In the genomic region with DNA sequence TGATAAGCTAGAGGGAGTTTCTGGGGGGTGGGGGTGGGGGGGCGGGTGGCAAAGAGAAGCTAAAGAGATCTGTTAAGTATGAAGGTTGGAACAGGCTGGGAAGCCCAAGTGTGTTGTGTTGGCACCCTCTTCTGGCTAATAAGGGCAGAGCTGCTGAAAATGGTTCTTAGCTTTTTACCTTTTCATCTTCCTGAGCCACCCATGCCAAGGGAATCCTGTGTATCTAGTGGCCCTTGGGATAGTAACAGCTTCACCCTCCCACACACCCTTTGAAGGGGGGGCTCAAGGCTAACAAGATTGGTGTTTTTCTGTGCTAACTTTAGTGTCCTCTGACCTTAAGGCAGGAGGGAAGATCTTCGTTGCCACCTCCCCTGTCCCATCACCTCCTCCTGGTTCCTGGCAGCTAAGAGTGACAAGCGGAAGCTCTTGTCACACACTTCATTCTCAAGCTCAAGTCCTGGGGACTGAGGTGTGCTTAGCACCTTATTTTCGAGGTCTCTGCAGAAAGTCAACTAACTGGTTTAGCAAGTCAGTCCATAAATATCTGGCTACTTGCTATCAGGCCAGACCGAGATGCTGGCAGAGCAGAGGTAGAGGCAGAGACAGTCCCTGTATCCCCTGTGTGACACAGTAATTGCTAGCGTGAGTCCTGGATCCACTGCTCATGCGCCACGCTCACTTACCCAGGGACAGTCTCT, we compare ENCODE assay signal across 9 mouse cellular contexts. TPM values are rescaled to one million over a fixed set of nuclear protein-coding genes. Genes with fewer than 3 reads are reported as not detected.
DNase-seq lines count a peak whose midpoint lies in the region; ATAC-seq lines count a peak whose summit lies in the region.
"Had no signal": no experiment of that assay in that cellular context is flagged by ENCODE, and none has a peak within 500 bp of the region (broad histone marks: within the 10 kb centered on the region; RNA-seq: fewer than 3 reads in every experiment).

No protein-coding gene starts in this region.

- H3K27ac ChIP-seq in hindbrain, embryonic 15.5 days (replicated peaks): no peak overlapping the region
- H3K27ac ChIP-seq in stomach, embryonic 16.5 days (ENCODE audit: low read length): 0 out of 2 replicates have a peak overlapping the region, but pooled peaks have one; percentile 11
- H3K27ac ChIP-seq: neural tube, embryonic 12.5 days had no signal

- ATAC-seq in hindbrain, embryonic 15.5 days (ENCODE audit: low FRiP score, low read depth): peak; percentile 49; the same call in 1 of the 2 replicates
- ATAC-seq in megakaryocyte progenitor cell, adult 5-6 weeks (replicated peaks; ENCODE audit: poor library complexity): peak; percentile 84
- ATAC-seq in stomach, embryonic 16.5 days (ENCODE audit: insufficient read depth, low FRiP score): peak; percentile 45; the same call in 1 of the 2 replicates

- WGBS in hindbrain, embryonic 15.5 days: 79% methylated on average over 8 of the region's 8 CpGs
- WGBS in stomach, embryonic 16.5 days: 59% methylated on average over 8 of the region's 8 CpGs

- no peaks in the 10 kb centered on the region for H3K27me3 ChIP-seq in hindbrain, embryonic 15.5 days
- H3K27me3 ChIP-seq in stomach, embryonic 16.5 days (ENCODE audit: control insufficient read depth, insufficient read depth, low read length): no peaks in the 10 kb centered on the region
- H3K27me3 ChIP-seq: neural tube, embryonic 12.5 days had no signal

- peaks cover 14% of the 10 kb centered on the region for H3K4me1 ChIP-seq in hindbrain, embryonic 15.5 days (replicated peaks)
- H3K4me1 ChIP-seq in stomach, embryonic 16.5 days (ENCODE audit: control insufficient read depth, insufficient read depth, low read length): peaks cover 9% of the 10 kb centered on the region; the same call in 1 of the 2 replicates

- H3K4me2 ChIP-seq in hindbrain, embryonic 15.5 days: no peak overlapping the region
- H3K4me2 ChIP-seq in stomach, embryonic 16.5 days (ENCODE audit: low read depth, low read length): no peak overlapping the region
- H3K4me2 ChIP-seq: neural tube, embryonic 12.5 days had no signal

- H3K36me3 ChIP-seq in hindbrain, embryonic 15.5 days: 0 out of 2 replicates have a peak, but pooled peaks cover 12% of the 10 kb centered on the region
- 0 out of 2 replicates have a peak, but pooled peaks cover under 1% of the 10 kb centered on the region for H3K36me3 ChIP-seq in stomach, embryonic 16.5 days (ENCODE audit: control insufficient read depth, insufficient read depth, low read length)

- H3K9ac ChIP-seq in hindbrain, embryonic 15.5 days: no peak overlapping the region
- H3K9ac ChIP-seq in stomach, embryonic 16.5 days (ENCODE audit: low read length): no peak overlapping the region
- H3K9ac ChIP-seq: neural tube, embryonic 12.5 days had no signal

- peak; percentile 10 to 11 for DNase-seq in urinary bladder, adult 18-20 months (ENCODE audit: low spot score in 2 of 2)
- no peak for DNase-seq in urinary bladder, postnatal 25 days (ENCODE audit: low spot score)
- peak; percentile 29 for DNase-seq in c-Kit-positive CD71-positive TER-119-positive erythroid progenitor cells, embryonic 14.5 days (ENCODE audit: low spot score)
- peak; percentile 34 to 39 for DNase-seq in left cerebral cortex, adult 18-20 months (ENCODE audit: low spot score in 2 of 2)
- DNase-seq in adrenal gland, postnatal 25 days: no peak

- no peak overlapping the region for H3K4me3 ChIP-seq in hindbrain, embryonic 15.5 days
- H3K4me3 ChIP-seq in stomach, embryonic 16.5 days (replicated peaks; ENCODE audit: low read length): no peak overlapping the region
- H3K4me3 ChIP-seq: neural tube, embryonic 12.5 days had no signal

- no peaks in the 10 kb centered on the region for H3K9me3 ChIP-seq in hindbrain, embryonic 15.5 days
- H3K9me3 ChIP-seq in stomach, embryonic 16.5 days (replicated peaks; ENCODE audit: control insufficient read depth, low read length): no peaks in the 10 kb centered on the region
- H3K9me3 ChIP-seq: neural tube, embryonic 12.5 days had no signal

RNA-seq across cellular contexts. Expression of a gene that starts 18.1 kb away (rescaled TPM):
- 17.6 and 19.9 TPM in 2 replicates for polyA plus RNA-seq in hindbrain, embryonic 15.5 days (2015; fragmentation: Nextera tagmentation; extraction: Ambion mirVana)
- 10 to 100 TPM in 1 of 2 experiments, 1 to 10 TPM in 1; 9.7 to 11.6 TPM for total RNA-seq in left cerebral cortex, adult 18-20 months (2021)
- total RNA-seq in megakaryocyte progenitor cell, adult 5-6 weeks (2015): 106 and 126 TPM in 2 replicates
- 106 and 129 TPM in 2 replicates for total RNA-seq in megakaryocyte progenitor cell, adult 5-6 weeks (2017)
- 24.7 and 27.0 TPM in 2 replicates for polyA plus RNA-seq in stomach, embryonic 16.5 days (2015; fragmentation: Nextera tagmentation; extraction: Ambion mirVana)
- 12.3 and 14.2 TPM in 2 replicates for total RNA-seq in adrenal gland, postnatal 25 days (2021)

RNA-seq across cellular contexts. Expression of a gene that starts 35.3 kb away (rescaled TPM):
- polyA plus RNA-seq in hindbrain, embryonic 15.5 days (2015; fragmentation: Nextera tagmentation; extraction: Ambion mirVana): 57.0 and 61.4 TPM in 2 replicates
- 10 to 100 TPM; 45.2 to 47.4 TPM for total RNA-seq in left cerebral cortex, adult 18-20 months (2021)
- total RNA-seq in megakaryocyte progenitor cell, adult 5-6 weeks (2015): 45.8 and 46.2 TPM in 2 replicates
- 26.2 and 39.5 TPM in 2 replicates for total RNA-seq in megakaryocyte progenitor cell, adult 5-6 weeks (2017)
- 58.6 and 58.9 TPM in 2 replicates for polyA plus RNA-seq in stomach, embryonic 16.5 days (2015; fragmentation: Nextera tagmentation; extraction: Ambion mirVana)
- 85.7 and 117 TPM in 2 replicates for total RNA-seq in adrenal gland, postnatal 25 days (2021)

RNA-seq across cellular contexts. Expression of a gene that starts 42.5 kb away (rescaled TPM):
- polyA plus RNA-seq in hindbrain, embryonic 15.5 days (2015; fragmentation: Nextera tagmentation; extraction: Ambion mirVana): not detected in 2 replicates
- total RNA-seq in left cerebral cortex, adult 18-20 months (2021): not detected
- not detected in 2 replicates for total RNA-seq in megakaryocyte progenitor cell, adult 5-6 weeks (2015)
- not detected in 2 replicates for total RNA-seq in megakaryocyte progenitor cell, adult 5-6 weeks (2017)
- 0.39 and 0.80 TPM in 2 replicates for polyA plus RNA-seq in stomach, embryonic 16.5 days (2015; fragmentation: Nextera tagmentation; extraction: Ambion mirVana)
- total RNA-seq in adrenal gland, postnatal 25 days (2021): 2.5 TPM in 1 of 2 replicates, not detected in the other
- polyA plus RNA-seq: neural tube, embryonic 12.5 days had no signal

Comparison
In these comparisons a context has a peak if more than half of its experiments do, and no peak if none do; other contexts are left out.
1. DNase-seq: peak in urinary bladder, adult 18-20 months (2 of 2), c-Kit-positive CD71-positive TER-119-positive erythroid progenitor cells, embryonic 14.5 days (single experiment) and left cerebral cortex, adult 18-20 months (2 of 2); none in urinary bladder, postnatal 25 days (single experiment) and adrenal gland, postnatal 25 days (single experiment).
2. Peak in every context shown above with its lines, with median percentiles within 50 percentile points of each other: ATAC-seq.